Mouse (Mus musculus): ENCODE data around the gene Fam102b. TPM values are rescaled to one million over a fixed set of nuclear protein-coding genes. Genes with fewer than 3 reads are reported as not detected.

The Fam102b gene
- polyA plus RNA-seq, 1 experiment: 41.2 TPM

GRCm38 (mm10) chr3:108989971-108990548 is 37.3 kb downstream of the Fam102b start:
- no peak overlapping the region for H3K4me3 ChIP-seq (ENCODE audit: insufficient read depth, low read length)
- TF ChIP-seq CTCF (IDR thresholded peaks at IDR 0.05; ENCODE audit: low read depth, low read length) (no peak), POLR2A (IDR thresholded peaks at IDR 0.05; ENCODE audit: borderline replicate concordance, low read depth, low read length) (no peak)
- peaks cover 10% of the 10 kb centered on the region for H3K4me1 ChIP-seq (ENCODE audit: control insufficient read depth, insufficient read depth, low read length)
- H3K27ac ChIP-seq (ENCODE audit: insufficient read depth, low read depth, low read length): no peak overlapping the region

- TF ChIP-seq CTCF (IDR thresholded peaks at IDR 0.05; ENCODE audit: low read depth, low read length): no peak
- TF ChIP-seq POLR2A (IDR thresholded peaks at IDR 0.05; ENCODE audit: borderline replicate concordance, low read depth, low read length): no peak
Measured at GRCm38 (mm10) chr3:108987009-108987659, 40.3 kb downstream of the Fam102b start.

GRCm38 (mm10) chr3:108986534-108986933 is 40.9 kb downstream of the Fam102b start:
- Histone ChIP-seq H3K27ac (ENCODE audit: insufficient read depth, low read depth, low read length) (no peak overlapping the region), H3K4me3 (ENCODE audit: insufficient read depth, low read length) (no peak overlapping the region), H3K4me1 (ENCODE audit: control insufficient read depth, insufficient read depth, low read length) (peaks cover 10% of the 10 kb centered on the region)
- TF ChIP-seq POLR2A (IDR thresholded peaks at IDR 0.05; ENCODE audit: borderline replicate concordance, low read depth, low read length) (no peak), CTCF (IDR thresholded peaks at IDR 0.05; ENCODE audit: low read depth, low read length) (no peak)

More at GRCm38 (mm10) chr3:108987009-108987659, 40.3 kb downstream of the Fam102b start:
- Histone ChIP-seq H3K4me3 (ENCODE audit: insufficient read depth, low read length) (no peak overlapping the region), H3K4me1 (ENCODE audit: control insufficient read depth, insufficient read depth, low read length) (peaks cover 10% of the 10 kb centered on the region), H3K27ac (ENCODE audit: insufficient read depth, low read depth, low read length) (no peak overlapping the region)

- no peak for TF ChIP-seq CTCF (IDR thresholded peaks at IDR 0.05; ENCODE audit: low read depth, low read length)
- TF ChIP-seq POLR2A (IDR thresholded peaks at IDR 0.05; ENCODE audit: borderline replicate concordance, low read depth, low read length): no peak
- H3K4me1 ChIP-seq (ENCODE audit: control insufficient read depth, insufficient read depth, low read length): no peaks in the 10 kb centered on the region
- H3K27ac ChIP-seq (ENCODE audit: insufficient read depth, low read depth, low read length): no peak overlapping the region
- no peak overlapping the region for H3K4me3 ChIP-seq (ENCODE audit: insufficient read depth, low read length)
Measured at GRCm38 (mm10) chr3:108983989-108984388, 43.4 kb downstream of the Fam102b start.

GRCm38 (mm10) chr3:108981946-108982345 is 45.5 kb downstream of the Fam102b start:
- Histone ChIP-seq H3K4me3 (ENCODE audit: insufficient read depth, low read length) (no peak overlapping the region), H3K27ac (ENCODE audit: insufficient read depth, low read depth, low read length) (no peak overlapping the region), H3K4me1 (ENCODE audit: control insufficient read depth, insufficient read depth, low read length) (no peaks in the 10 kb centered on the region)
- TF ChIP-seq POLR2A (IDR thresholded peaks at IDR 0.05; ENCODE audit: borderline replicate concordance, low read depth, low read length): no peak
- no peak for TF ChIP-seq CTCF (IDR thresholded peaks at IDR 0.05; ENCODE audit: low read depth, low read length)

GRCm38 (mm10) chr3:108977340-108978030 is 49.9 kb downstream of the Fam102b start:
- TF ChIP-seq POLR2A (IDR thresholded peaks at IDR 0.05; ENCODE audit: borderline replicate concordance, low read depth, low read length): no peak
- peak; percentile 29; the same call in 1 of the 2 replicates for TF ChIP-seq CTCF (IDR thresholded peaks at IDR 0.05; ENCODE audit: low read depth, low read length)
- H3K4me1 ChIP-seq (ENCODE audit: control insufficient read depth, insufficient read depth, low read length): no peaks in the 10 kb centered on the region
- H3K27ac ChIP-seq (ENCODE audit: insufficient read depth, low read depth, low read length): no peak overlapping the region
- H3K4me3 ChIP-seq (ENCODE audit: insufficient read depth, low read length): no peak overlapping the region

GRCm38 (mm10) chr3:108974920-108975485 is 52.4 kb downstream of the Fam102b start:
- Histone ChIP-seq H3K4me1 (ENCODE audit: control insufficient read depth, insufficient read depth, low read length) (no peaks in the 10 kb centered on the region), H3K4me3 (ENCODE audit: insufficient read depth, low read length) (no peak overlapping the region), H3K27ac (ENCODE audit: insufficient read depth, low read depth, low read length) (no peak overlapping the region)
- TF ChIP-seq POLR2A (IDR thresholded peaks at IDR 0.05; ENCODE audit: borderline replicate concordance, low read depth, low read length) (no peak), CTCF (IDR thresholded peaks at IDR 0.05; ENCODE audit: low read depth, low read length) (no peak)

GRCm38 (mm10) chr3:108973980-108974660 is 53.3 kb downstream of the Fam102b start:
- H3K27ac ChIP-seq (ENCODE audit: insufficient read depth, low read depth, low read length): no peak overlapping the region
- TF ChIP-seq CTCF (IDR thresholded peaks at IDR 0.05; ENCODE audit: low read depth, low read length) (no peak), POLR2A (IDR thresholded peaks at IDR 0.05; ENCODE audit: borderline replicate concordance, low read depth, low read length) (no peak)
- no peaks in the 10 kb centered on the region for H3K4me1 ChIP-seq (ENCODE audit: control insufficient read depth, insufficient read depth, low read length)
- no peak overlapping the region for H3K4me3 ChIP-seq (ENCODE audit: insufficient read depth, low read length)

GRCm38 (mm10) chr3:108966051-108966450 is 61.4 kb downstream of the Fam102b start:
- no peak overlapping the region for H3K4me3 ChIP-seq (ENCODE audit: insufficient read depth, low read length)
- H3K27ac ChIP-seq (ENCODE audit: insufficient read depth, low read depth, low read length): no peak overlapping the region
- TF ChIP-seq CTCF (IDR thresholded peaks at IDR 0.05; ENCODE audit: low read depth, low read length) (no peak), POLR2A (IDR thresholded peaks at IDR 0.05; ENCODE audit: borderline replicate concordance, low read depth, low read length) (no peak)
- H3K4me1 ChIP-seq (ENCODE audit: control insufficient read depth, insufficient read depth, low read length): peaks cover 3% of the 10 kb centered on the region; the same call in 1 of the 2 replicates

Data from bone marrow macrophage, adult 2 months (primary cell).